In genomic region chr2:6479620-6480019, GRCm38 (mm10) we compare ENCODE assay signal across 9 mouse cellular contexts.
A peak's percentile ranks its signal among the peaks of the same experiment; 100 is the strongest.
DNase-seq lines count a peak whose midpoint lies in the region; ATAC-seq lines count a peak whose summit lies in the region.
"Had no signal": no experiment of that assay in that cellular context is flagged by ENCODE, and none has a peak within 500 bp of the region (broad histone marks: within the 10 kb centered on the region; RNA-seq: fewer than 3 reads in every experiment).

No protein-coding gene starts in this region.

- H3K4me2 ChIP-seq in heart, embryonic 14.5 days (ENCODE audit: low read length): no peak overlapping the region
- H3K4me2 ChIP-seq in lung, embryonic 16.5 days (ENCODE audit: low read depth, low read length): no peak overlapping the region
- H3K4me2 ChIP-seq in stomach, embryonic 14.5 days (replicated peaks; ENCODE audit: low read depth, low read length): no peak overlapping the region
- H3K4me2 ChIP-seq: hindbrain, embryonic 15.5 days had no signal

- peaks cover 39 to 41% of the 10 kb centered on the region in 2 experiments for H3K4me1 ChIP-seq in heart, embryonic 14.5 days (ENCODE audit: control insufficient read depth in 2 of 2, insufficient read depth in 2 of 2, low read length in 2 of 2)
- peaks cover 40% of the 10 kb centered on the region for H3K4me1 ChIP-seq in lung, embryonic 16.5 days (replicated peaks; ENCODE audit: control insufficient read depth, insufficient read depth, low read length)
- peaks cover 18% of the 10 kb centered on the region for H3K4me1 ChIP-seq in stomach, embryonic 14.5 days (ENCODE audit: control insufficient read depth, insufficient read depth, low read length)

- H3K36me3 ChIP-seq in heart, embryonic 14.5 days (ENCODE audit: control insufficient read depth, insufficient read depth, low read length): no peaks in the 10 kb centered on the region
- H3K36me3 ChIP-seq in lung, embryonic 16.5 days (ENCODE audit: control insufficient read depth, insufficient read depth, low read length): no peaks in the 10 kb centered on the region
- no peaks in the 10 kb centered on the region for H3K36me3 ChIP-seq in stomach, embryonic 14.5 days (ENCODE audit: control insufficient read depth, insufficient read depth, low read length)
- H3K36me3 ChIP-seq: hindbrain, embryonic 15.5 days had no signal

- WGBS in heart, embryonic 14.5 days: 77% methylated on average over 5 of the region's 5 CpGs
- WGBS in lung, embryonic 16.5 days: 58% methylated on average over 5 of the region's 5 CpGs
- WGBS in stomach, embryonic 14.5 days: 44% methylated on average over 5 of the region's 5 CpGs

- no peak overlapping the region for H3K9ac ChIP-seq in heart, embryonic 14.5 days (ENCODE audit: low read length)
- no peak overlapping the region for H3K9ac ChIP-seq in lung, embryonic 16.5 days (ENCODE audit: low read length)
- no peak overlapping the region for H3K9ac ChIP-seq in stomach, embryonic 14.5 days (replicated peaks; ENCODE audit: low read depth, low read length)
- H3K9ac ChIP-seq: hindbrain, embryonic 15.5 days had no signal

- no peak for ATAC-seq in heart, embryonic 14.5 days (ENCODE audit: insufficient number of reproducible peaks, insufficient read depth, low FRiP score, low read depth)
- ATAC-seq in lung, embryonic 16.5 days (ENCODE audit: low read depth): no peak
- ATAC-seq in stomach, embryonic 14.5 days (ENCODE audit: insufficient number of reproducible peaks, insufficient read depth, low FRiP score, low read depth): no peak

- no peaks in the 10 kb centered on the region for H3K9me3 ChIP-seq in heart, embryonic 14.5 days (ENCODE audit: control insufficient read depth, low read length)
- 0 out of 2 replicates have a peak, but pooled peaks cover 2% of the 10 kb centered on the region for H3K9me3 ChIP-seq in lung, embryonic 16.5 days (ENCODE audit: control insufficient read depth, low read length)
- no peaks in the 10 kb centered on the region; the same call in 1 of the 2 replicates for H3K9me3 ChIP-seq in stomach, embryonic 14.5 days (ENCODE audit: control insufficient read depth, low read depth, low read length)
- H3K9me3 ChIP-seq: hindbrain, embryonic 15.5 days had no signal

- H3K27me3 ChIP-seq in heart, embryonic 14.5 days (ENCODE audit: control insufficient read depth, insufficient read depth, low read length): no peaks in the 10 kb centered on the region
- H3K27me3 ChIP-seq in lung, embryonic 16.5 days (ENCODE audit: control insufficient read depth, insufficient read depth, low read depth, low read length): no peaks in the 10 kb centered on the region
- H3K27me3 ChIP-seq in stomach, embryonic 14.5 days (ENCODE audit: control insufficient read depth, insufficient read depth, low read length): no peaks in the 10 kb centered on the region
- H3K27me3 ChIP-seq: hindbrain, embryonic 15.5 days had no signal

- 0 out of 4 replicates have a peak overlapping the region, but pooled peaks have one; percentile 23 to 83 for H3K27ac ChIP-seq in heart, embryonic 14.5 days (replicated peaks in 1 of 2; ENCODE audit: control insufficient read depth in 1 of 2, insufficient read depth in 1 of 2, low read depth in 2 of 2, low read length in 2 of 2)
- H3K27ac ChIP-seq in lung, embryonic 16.5 days (ENCODE audit: low read length): peak overlapping the region; percentile 96
- peak overlapping the region; percentile 29; the same call in 1 of the 2 replicates for H3K27ac ChIP-seq in stomach, embryonic 14.5 days (ENCODE audit: low read length)

- intact Hi-C loops in left cerebral cortex, postnatal 14 days (cut with DNase I): no loop called here

- no peak overlapping the region for H3K4me3 ChIP-seq in heart, embryonic 14.5 days (ENCODE audit: control insufficient read depth in 1 of 2, insufficient read depth in 1 of 2, low read depth in 1 of 2, low read length in 2 of 2)
- H3K4me3 ChIP-seq in lung, embryonic 16.5 days (ENCODE audit: low read length): no peak overlapping the region
- H3K4me3 ChIP-seq in stomach, embryonic 14.5 days (ENCODE audit: low read depth, low read length): no peak overlapping the region
- H3K4me3 ChIP-seq: hindbrain, embryonic 15.5 days; myocyte had no signal

- DNase-seq in heart, adult 18-20 months: no peak
- no peak for DNase-seq in lung, postnatal 10 days
- peak; percentile 46 for DNase-seq in induced T-regulatory cell, adult 2 months (ENCODE audit: low read depth)
- DNase-seq in left cerebral cortex, postnatal 14 days (ENCODE audit: low spot score in 2 of 2): no peak

Comparison
In these comparisons a context has a peak if more than half of its experiments do, and no peak if none do; other contexts are left out.
1. H3K27ac ChIP-seq: peak in every context shown above with its lines; median percentile 96 in lung, embryonic 16.5 days; 53 in heart, embryonic 14.5 days; 29 in stomach, embryonic 14.5 days.